Mouse (Mus musculus) forebrain, embryonic 11.5 days (tissue): ENCODE measurements around the gene Phox2b. TPM values are rescaled to one million over a fixed set of nuclear protein-coding genes. Genes with fewer than 3 reads are reported as not detected.

Experiments
- ATAC-seq: fragments of 200-750 bp; cut with Nextera tagmentation; replicated peaks from 2 replicates; pipeline ENCODE4 v1.8.0; 2017; ENCODE audit warnings: moderate TSS enrichment; ENCODE audit not compliant: low FRiP score
- DNase-seq: peaks from one replicate; pipeline ENCODE4 v3.0.0-alpha.2; 2017; ENCODE audit warnings: low spot score
- H3K27ac ChIP-seq: fragments of 300-500 bp; sonication (generic); 2 replicates; pipeline ENCODE4 v1.5.1; 2014; ENCODE audit warnings: low read depth, low read length
- H3K27me3 ChIP-seq: fragments of 300-500 bp; sonication (generic); 2 replicates; pipeline ENCODE4 v1.6.1; 2014; ENCODE audit warnings: mild to moderate bottlenecking, low read length, mixed read lengths; ENCODE audit not compliant: control insufficient read depth, insufficient read depth
- H3K36me3 ChIP-seq: fragments of 300-500 bp; sonication (generic); 2 replicates; pipeline ENCODE4 v1.6.1; 2014; ENCODE audit warnings: mild to moderate bottlenecking, low read length, moderate library complexity, mixed read lengths; ENCODE audit not compliant: control insufficient read depth, insufficient read depth
- H3K4me1 ChIP-seq: fragments of 300-500 bp; sonication (generic); replicated peaks from 2 replicates; pipeline ENCODE4 v1.6.1; 2014; ENCODE audit warnings: low read length, mixed read lengths; ENCODE audit not compliant: control insufficient read depth, insufficient read depth
- H3K4me2 ChIP-seq: fragments of 300-500 bp; sonication (generic); 2 replicates; pipeline ENCODE4 v1.6.1; 2014; ENCODE audit warnings: low read depth, mild to moderate bottlenecking, low read length, moderate library complexity, mixed read lengths; ENCODE audit not compliant: severe bottlenecking
- H3K4me3 ChIP-seq: fragments of 300-500 bp; sonication (generic); 2 replicates; pipeline ENCODE4 v1.5.1; 2014; ENCODE audit warnings: low read depth, low read length
- H3K9ac ChIP-seq: fragments of 300-500 bp; sonication (generic); 2 replicates; pipeline ENCODE4 v1.6.1; 2014; ENCODE audit warnings: low read length
- H3K9me3 ChIP-seq: fragments of 300-500 bp; sonication (generic); 2 replicates; pipeline ENCODE4 v1.6.1; 2016; ENCODE audit warnings: low read length, mixed read lengths; ENCODE audit not compliant: control insufficient read depth
- WGBS: fragments of 180-500 bp; shearing (Covaris S2); extraction: QIAGEN DNeasy Blood & Tissue Kit; methylation state at CpG from one replicate; pipeline ENCODE4 v1.1.7; 2014; 5-methylcytosine and 5-hydroxymethylcytosine counted together
- polyA plus RNA-seq: library from polyadenylated mRNA; unstranded; fragments of >200 nt; fragmentation: Nextera tagmentation; extraction: Ambion mirVana; gene quantifications from 2 replicates; pipeline ENCODE4 v1.2.1, GENCODE M21; 2014

The Phox2b gene
- 0.08 TPM in 1 of 2 replicates, not detected in the other for polyA plus RNA-seq

DNA sequence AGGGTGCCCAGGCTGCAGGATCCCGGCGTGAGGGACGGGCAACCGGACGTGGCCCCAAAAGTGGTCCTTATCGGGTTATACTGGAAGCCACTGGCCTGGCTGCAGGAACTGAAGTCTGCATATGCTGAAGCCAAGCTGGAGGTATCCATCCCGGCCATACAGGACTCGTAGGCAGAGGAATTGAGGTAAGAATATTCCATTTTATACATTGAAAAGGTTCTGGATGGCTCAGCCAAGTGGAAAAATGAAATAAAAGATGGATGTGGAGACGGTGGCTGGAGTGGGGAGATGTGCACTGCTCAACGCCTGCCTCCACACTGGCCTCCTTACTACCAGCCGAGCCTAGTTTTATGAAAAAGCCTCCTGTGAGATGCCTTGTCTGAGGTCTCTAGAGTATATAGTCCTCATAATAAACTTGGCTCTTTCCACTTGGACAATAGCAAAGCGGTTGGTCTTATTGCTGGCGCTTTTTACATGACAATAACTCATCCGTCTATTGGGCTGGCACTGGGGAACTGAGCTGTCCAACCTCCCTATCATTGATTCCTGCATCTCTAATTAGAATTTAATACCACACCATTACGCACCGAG is at the start of gene Phox2b:
Phox2b (minus strand) TSS at position 569 of the 591 bp plus-strand sequence.
- Histone ChIP-seq H3K4me2 (no peak within 1 kb of the TSS), H3K27ac (no peak within 1 kb of the TSS), H3K9me3 (no peaks in the 10 kb centered on the region), H3K4me1 (peaks cover 16% of the 10 kb centered on the region), H3K27me3 (peaks cover 81% of the 10 kb centered on the region), H3K4me3 (no peak within 1 kb of the TSS), H3K36me3 (no peaks in the 10 kb centered on the region), H3K9ac (no peak within 1 kb of the TSS)
- 1% methylated on average over 16 of the region's 16 CpGs for WGBS
- no peak for ATAC-seq
- peak; percentile 64 for DNase-seq

DNA sequence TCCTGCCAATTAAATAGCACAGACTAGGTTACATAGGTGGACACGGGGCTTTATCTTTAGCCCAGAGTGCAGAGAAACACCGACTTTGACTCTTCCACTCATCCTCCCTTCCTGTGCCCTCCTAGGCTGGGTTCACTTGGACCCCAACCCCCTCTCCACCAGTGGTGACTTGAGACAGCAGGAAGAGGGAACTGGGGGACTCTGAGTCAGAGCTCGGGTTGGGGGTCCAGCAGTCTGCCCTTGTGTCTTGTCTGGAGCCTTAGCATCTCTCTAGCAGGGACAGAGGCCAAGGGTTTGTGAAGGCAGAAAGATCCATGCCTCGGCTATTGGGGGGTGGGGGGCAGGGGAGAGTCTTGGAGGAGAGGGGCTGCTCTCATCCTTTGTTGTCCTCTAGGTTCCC is 43.5 kb upstream of the Phox2b start:
- Histone ChIP-seq H3K9ac (no peak overlapping the region), H3K36me3 (no peaks in the 10 kb centered on the region), H3K9me3 (no peaks in the 10 kb centered on the region), H3K4me2 (no peak overlapping the region), H3K27me3 (peaks cover 2% of the 10 kb centered on the region; the same call in 1 of the 2 replicates), H3K4me3 (no peak overlapping the region), H3K27ac (no peak overlapping the region), H3K4me1 (peaks cover 6% of the 10 kb centered on the region; the same call in 1 of the 2 replicates)
- 71% methylated on average over 4 of the region's 4 CpGs for WGBS
- ATAC-seq: no peak
- DNase-seq: no peak

- Histone ChIP-seq H3K4me3 (no peak overlapping the region), H3K9me3 (no peaks in the 10 kb centered on the region), H3K4me1 (peaks cover 6% of the 10 kb centered on the region; the same call in 1 of the 2 replicates), H3K4me2 (peak overlapping the region; percentile 15; the same call in 1 of the 2 replicates), H3K9ac (no peak overlapping the region), H3K36me3 (no peaks in the 10 kb centered on the region), H3K27ac (no peak overlapping the region), H3K27me3 (peaks cover 5% of the 10 kb centered on the region)
- WGBS: 28% methylated on average over 25 of the region's 25 CpGs
- DNase-seq: no peak
- peak; percentile 34; the same call in 1 of the 2 replicates for ATAC-seq
These were observed 40.2 kb upstream of the Phox2b start for GRCm38 (mm10) chr5:67139052-67140015.

GRCm38 (mm10) chr5:67138643-67139042 is 39.5 kb upstream of the Phox2b start:
- DNase-seq (peak; percentile 50), ATAC-seq (peak; percentile 78)
- Histone ChIP-seq H3K36me3 (no peaks in the 10 kb centered on the region), H3K4me3 (no peak overlapping the region), H3K27me3 (peaks cover 5% of the 10 kb centered on the region), H3K4me2 (peak overlapping the region; percentile 15; the same call in 1 of the 2 replicates), H3K4me1 (peaks cover 6% of the 10 kb centered on the region; the same call in 1 of the 2 replicates), H3K27ac (no peak overlapping the region), H3K9ac (no peak overlapping the region), H3K9me3 (no peaks in the 10 kb centered on the region)
- 4% methylated on average over 8 of the region's 8 CpGs for WGBS

- no peak for ATAC-seq
- 59% methylated on average over 6 of the region's 6 CpGs for WGBS
These were observed 35.6 kb upstream of the Phox2b start for GRCm38 (mm10) chr5:67134698-67135097.

GRCm38 (mm10) chr5:67131671-67132070 is 32.6 kb upstream of the Phox2b start:
- H3K9me3 ChIP-seq: no peaks in the 10 kb centered on the region
- 69% methylated on average over 2 of the region's 2 CpGs for WGBS
- H3K9ac ChIP-seq: no peak overlapping the region
- no peaks in the 10 kb centered on the region for H3K4me1 ChIP-seq
- H3K4me2 ChIP-seq: no peak overlapping the region
- H3K4me3 ChIP-seq: no peak overlapping the region
- H3K27ac ChIP-seq: no peak overlapping the region
- H3K27me3 ChIP-seq: peaks cover 3% of the 10 kb centered on the region
- H3K36me3 ChIP-seq: no peaks in the 10 kb centered on the region
- ATAC-seq: no peak
- no peak for DNase-seq

More at GRCm38 (mm10) chr5:67134698-67135097, 35.6 kb upstream of the Phox2b start:
- Histone ChIP-seq H3K4me2 (no peak overlapping the region), H3K27ac (no peak overlapping the region), H3K27me3 (peaks cover 3% of the 10 kb centered on the region), H3K4me1 (peaks cover 5% of the 10 kb centered on the region; the same call in 1 of the 2 replicates), H3K9ac (no peak overlapping the region), H3K4me3 (no peak overlapping the region), H3K36me3 (no peaks in the 10 kb centered on the region), H3K9me3 (no peaks in the 10 kb centered on the region)
- peak; percentile 58 for DNase-seq

- H3K9ac ChIP-seq: no peak overlapping the region
- H3K4me3 ChIP-seq: no peak overlapping the region
- no peaks in the 10 kb centered on the region for H3K9me3 ChIP-seq
- H3K4me1 ChIP-seq: peaks cover 7% of the 10 kb centered on the region
- H3K4me2 ChIP-seq: no peak overlapping the region
- H3K36me3 ChIP-seq: no peaks in the 10 kb centered on the region
- H3K27me3 ChIP-seq: peaks cover 35% of the 10 kb centered on the region
- DNase-seq: no peak
- H3K27ac ChIP-seq: no peak overlapping the region
- ATAC-seq: no peak
- 87% methylated on average over 2 of the region's 2 CpGs for WGBS
These were observed 7.2 kb upstream of the Phox2b start for GRCm38 (mm10) chr5:67106261-67106660.

- ATAC-seq: no peak
- Histone ChIP-seq H3K9me3 (no peaks in the 10 kb centered on the region), H3K27me3 (peaks cover 60% of the 10 kb centered on the region), H3K4me1 (peaks cover 7% of the 10 kb centered on the region), H3K4me3 (no peak overlapping the region), H3K36me3 (no peaks in the 10 kb centered on the region), H3K4me2 (no peak overlapping the region), H3K9ac (no peak overlapping the region), H3K27ac (no peak overlapping the region)
- no peak for DNase-seq
- WGBS: 2% methylated on average over 3 of the region's 3 CpGs
These were observed 3.9 kb upstream of the Phox2b start for GRCm38 (mm10) chr5:67103016-67103415.
